Mouse (Mus musculus) layer of hippocampus, adult 18-20 months (tissue): ENCODE data around the gene Ltbp3. TPM values are rescaled to one million over a fixed set of nuclear protein-coding genes. Genes with fewer than 3 reads are reported as not detected.

Source experiments
- DNase-seq, 2 experiments: peaks; one replicate each; pipeline ENCODE4 v3.0.0; 2022; ENCODE audit warnings: low spot score in 2 of 2
- total RNA-seq, 2 experiments: library from RNA; stranded (reverse); gene quantifications; 2 replicates each; pipeline ENCODE4 v1.2.3; 2021

Ltbp3 gene
- total RNA-seq, 2 experiments from 2014 or later: 24.3 to 27.3 TPM

GRCm38 (mm10) chr19:5723934-5724548, 16.7 kb upstream of the Ltbp3 start:
- DNase-seq: no peak

- no peak for DNase-seq
Measured at GRCm38 (mm10) chr19:5724549-5724941, 16.2 kb upstream of the Ltbp3 start.

- DNase-seq: no peak
Measured at GRCm38 (mm10) chr19:5725029-5725707, 15.5 kb upstream of the Ltbp3 start.

GRCm38 (mm10) chr19:5725767-5726515, 14.8 kb upstream of the Ltbp3 start, which contains the start of gene Ehbp1l1:
Gene Ehbp1l1 (minus strand): TSS chr19:5726317.
- DNase-seq: no peak

- no peak for DNase-seq
Measured at GRCm38 (mm10) chr19:5726961-5727578, 13.6 kb upstream of the Ltbp3 start.

GRCm38 (mm10) chr19:5727701-5728100, 13.0 kb upstream of the Ltbp3 start:
- DNase-seq: peak; percentile 76 to 92

GRCm38 (mm10) chr19:5728631-5729443, 11.9 kb upstream of the Ltbp3 start:
- peak in 1 of 2 experiments; percentile 59 for DNase-seq

- DNase-seq: peak; percentile 73 to 86
Measured at GRCm38 (mm10) chr19:5729444-5729815, 11.3 kb upstream of the Ltbp3 start, which contains the start of gene Fam89b. Gene Fam89b (minus strand): TSS chr19:5729653.

- peak in 1 of 2 experiments; percentile 35 for DNase-seq
Measured at GRCm38 (mm10) chr19:5730314-5731186, 10.2 kb upstream of the Ltbp3 start.

GRCm38 (mm10) chr19:5731264-5731978, 9.3 kb upstream of the Ltbp3 start:
- DNase-seq: peak; percentile 85 to 94

GRCm38 (mm10) chr19:5734325-5734724, 6.4 kb upstream of the Ltbp3 start:
- no peak for DNase-seq

- DNase-seq: no peak
Measured at GRCm38 (mm10) chr19:5739446-5739845, 1.3 kb upstream of the Ltbp3 start.

GRCm38 (mm10) chr19:5741641-5742240, 1.0 kb downstream of the Ltbp3 start:
- peak; percentile 47 to 70 for DNase-seq

GRCm38 (mm10) chr19:5742241-5742641, 1.5 kb downstream of the Ltbp3 start:
- no peak for DNase-seq

GRCm38 (mm10) chr19:5743576-5743975, 2.9 kb downstream of the Ltbp3 start:
- no peak for DNase-seq

GRCm38 (mm10) chr19:5745756-5746710, 5.3 kb downstream of the Ltbp3 start:
- no peak for DNase-seq

GRCm38 (mm10) chr19:5746907-5747363, 6.2 kb downstream of the Ltbp3 start:
- no peak for DNase-seq
